Mouse (Mus musculus) heart, adult 8-10 months (tissue): ENCODE results near the gene Smox. TPM values are rescaled to one million over a fixed set of nuclear protein-coding genes. Genes with fewer than 3 reads are reported as not detected.

Experiments used
- DNase-seq: peaks from one replicate; pipeline ENCODE4 v3.0.0; 2022; ENCODE audit warnings: low spot score
- total RNA-seq, 4 experiments: library from RNA; stranded (reverse); gene quantifications; 2 replicates each; pipeline ENCODE4 v1.2.4; 2022

Gene Smox
- total RNA-seq, 4 experiments from 2014 or later = 14.5 to 18.6 (median 15.7) TPM

DNA sequence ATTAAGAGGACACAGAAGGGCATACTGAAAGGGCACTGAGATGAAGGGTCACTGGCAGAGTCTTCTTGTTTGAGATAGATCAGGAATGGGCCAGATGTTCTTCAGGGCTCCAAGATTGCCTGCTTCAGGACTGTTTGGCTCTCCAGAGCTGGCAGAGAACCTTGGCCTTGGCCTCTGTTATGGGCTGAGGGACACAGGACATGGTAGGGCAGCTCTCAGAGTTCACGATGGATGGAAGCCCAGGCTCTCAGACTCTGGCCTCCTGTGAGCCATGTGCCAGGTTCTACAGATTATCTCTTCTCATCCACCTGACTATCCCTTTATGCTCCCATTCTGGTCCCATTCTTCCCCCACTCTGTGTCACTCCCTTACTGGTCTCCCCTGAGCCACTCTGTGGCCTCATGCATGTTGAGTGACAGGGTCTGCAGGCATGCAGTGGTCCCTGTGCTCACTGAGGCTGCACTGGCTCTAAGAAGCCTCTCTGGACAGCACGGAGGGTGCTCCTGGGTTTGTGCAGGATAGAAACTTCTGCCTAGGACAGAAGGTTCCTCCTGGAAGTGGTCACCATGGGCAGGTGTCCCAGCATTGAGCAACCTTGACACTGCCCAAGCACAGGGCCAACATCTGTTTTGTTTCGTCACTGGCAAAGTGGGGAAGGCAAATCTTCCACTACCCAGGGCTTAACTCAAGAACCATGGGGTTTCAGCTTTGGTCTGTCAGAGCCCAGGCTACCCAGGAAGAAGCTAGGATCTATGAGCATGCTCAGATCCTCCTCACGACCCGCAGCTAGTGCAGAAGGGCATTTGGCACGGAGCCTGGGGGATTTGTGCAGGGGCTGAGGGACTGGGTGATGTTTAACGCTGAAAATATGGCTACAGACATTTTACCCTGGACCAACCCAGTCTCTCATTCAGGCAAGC, 60.7 kb downstream of the Smox start:
- no peak for DNase-seq

DNA sequence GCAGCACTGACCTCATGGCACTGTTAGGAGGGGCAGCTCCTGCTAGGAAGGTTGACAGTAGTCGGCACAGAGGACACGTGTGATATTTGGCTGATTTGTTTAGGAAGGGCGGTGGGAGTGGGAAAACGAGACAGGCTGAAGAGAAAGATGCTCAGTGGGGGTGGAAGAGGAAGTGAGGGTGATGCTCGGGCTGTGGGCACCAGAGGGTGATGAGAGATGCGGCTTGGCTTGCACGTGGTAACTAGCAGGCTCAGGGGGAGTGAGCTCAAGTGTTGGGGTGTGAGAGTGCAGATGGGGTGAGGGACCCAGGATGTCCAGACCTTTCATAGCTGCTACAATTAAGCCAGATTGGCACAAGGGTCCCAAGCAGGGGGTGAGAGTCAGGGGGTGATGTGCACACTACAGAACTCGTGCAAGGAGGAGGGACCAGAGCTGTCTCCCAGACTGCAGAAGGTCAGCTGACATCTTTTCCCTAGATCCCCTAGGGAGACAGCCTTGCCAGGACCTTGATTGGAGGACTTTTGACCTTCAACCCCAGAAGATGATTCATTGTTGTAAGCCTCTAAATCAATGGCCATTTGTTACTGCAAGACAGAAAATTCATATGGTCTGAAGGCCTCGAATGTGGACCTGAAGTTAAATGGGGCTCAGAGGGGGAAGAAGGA, 61.6 kb downstream of the Smox start:
- DNase-seq = no peak

DNA sequence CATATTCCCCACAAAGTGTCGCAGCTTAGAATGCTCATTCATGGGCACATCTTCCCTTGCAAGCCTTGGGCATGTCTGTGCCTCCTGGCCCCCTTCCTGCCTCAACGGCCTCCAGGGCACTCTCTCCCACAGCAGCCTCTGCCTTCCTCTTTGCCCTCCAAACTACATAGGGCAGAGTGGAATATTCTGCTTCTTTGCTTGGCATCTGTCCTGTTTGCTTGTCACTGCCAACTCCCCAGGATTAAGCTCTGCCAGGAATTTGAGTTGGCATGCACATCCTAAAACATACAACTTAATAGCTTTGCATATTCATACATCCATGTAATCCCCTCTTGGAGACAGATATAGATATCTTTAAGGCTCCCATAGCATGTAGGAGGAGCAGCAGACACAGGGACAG, 66.6 kb downstream of the Smox start:
- no peak for DNase-seq

DNA sequence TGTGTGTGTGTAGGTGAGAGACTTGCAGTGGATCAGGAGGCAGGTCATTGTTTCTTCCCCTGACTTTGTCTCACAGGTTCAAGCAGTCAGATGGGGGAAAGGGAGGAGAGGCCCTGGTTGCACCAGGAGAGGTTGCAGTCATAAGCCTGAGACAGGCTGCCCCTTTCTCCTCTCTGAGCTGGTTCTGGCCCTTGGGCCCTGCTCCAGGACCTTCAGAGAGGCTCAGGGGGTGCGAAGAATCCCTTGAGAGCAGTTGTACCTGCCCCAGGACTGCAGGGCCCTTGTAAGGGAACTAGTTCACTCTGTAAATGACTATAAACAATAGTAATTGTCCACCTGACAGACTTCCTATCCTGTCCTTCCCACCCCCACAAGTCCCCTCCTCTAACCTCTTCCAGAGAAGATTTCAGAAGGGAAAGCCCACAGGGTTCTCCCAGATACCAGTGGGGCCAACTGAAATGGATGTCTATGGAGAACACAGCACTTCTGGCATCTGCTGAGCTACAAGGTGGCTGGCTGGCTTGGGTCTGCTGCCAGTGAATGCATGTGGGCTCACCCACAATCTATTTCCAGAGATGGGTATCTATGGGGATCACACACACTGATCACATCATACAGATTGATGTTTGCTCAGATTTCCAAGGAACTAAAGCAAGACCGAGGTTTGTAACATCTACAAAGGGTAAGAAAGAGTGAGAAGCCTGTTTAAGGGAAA, 69.1 kb downstream of the Smox start:
- no peak for DNase-seq

DNA sequence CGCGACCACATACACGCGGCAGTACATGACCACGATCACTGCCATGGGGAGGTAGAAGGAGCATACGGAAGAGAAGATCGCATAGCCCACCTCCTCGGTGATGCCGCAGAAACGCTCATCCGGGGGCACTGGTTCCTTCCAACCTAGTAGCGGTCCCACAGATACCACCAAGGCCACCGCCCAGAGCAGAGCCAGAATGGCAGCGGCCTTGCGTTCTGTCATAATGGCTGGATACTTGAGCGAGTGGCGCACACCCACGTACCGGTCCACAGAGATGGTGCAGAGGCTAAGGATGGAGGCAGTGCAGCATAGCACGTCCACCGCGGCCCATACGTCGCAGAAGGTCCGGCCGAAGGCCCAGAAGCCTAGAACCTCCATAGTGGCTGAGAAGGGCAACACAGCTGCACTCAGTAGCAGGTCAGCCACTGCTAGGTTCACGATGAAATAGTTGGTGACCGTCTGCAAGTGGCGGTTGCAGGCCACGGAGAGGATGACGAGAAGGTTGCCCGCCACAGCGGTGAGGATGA, 70.1 kb downstream of the Smox start:
- no peak for DNase-seq

DNA sequence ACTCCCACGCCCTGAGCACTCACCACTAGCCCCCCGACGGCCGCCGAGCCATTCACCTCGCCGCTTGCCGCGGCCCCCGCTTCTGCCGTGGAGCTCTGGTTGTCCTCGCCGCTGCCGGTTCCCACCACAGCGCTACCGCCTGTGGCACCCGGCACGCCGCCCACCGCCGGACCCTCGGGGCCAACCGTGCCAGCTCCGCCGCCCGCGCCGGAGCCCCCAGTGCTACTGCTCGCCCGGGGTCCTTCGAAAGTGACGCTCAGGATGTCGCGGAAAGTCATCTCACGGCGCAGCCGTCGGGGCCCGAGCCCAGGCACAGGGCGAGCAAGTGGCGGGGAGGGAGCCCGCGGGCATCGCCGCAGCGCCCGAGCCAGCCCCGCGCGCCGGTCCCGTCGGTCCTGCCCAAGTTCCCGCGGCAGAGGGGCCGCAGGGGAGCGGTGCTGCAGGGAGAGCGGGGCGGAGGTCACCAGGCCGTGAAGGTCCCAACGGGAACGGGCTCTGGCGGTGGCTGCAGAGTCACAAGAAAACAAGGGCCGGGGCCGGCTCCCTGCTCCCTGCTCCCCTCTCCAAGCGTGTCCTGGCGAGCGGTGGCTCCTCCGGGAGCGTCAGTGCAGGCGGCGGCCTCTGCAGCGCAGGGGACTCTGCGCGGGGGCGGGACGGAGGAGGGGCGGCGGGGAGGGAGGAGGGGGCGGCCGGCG, 70.7 kb downstream of the Smox start, which contains the start of gene Adra1d:
Gene Adra1d (minus strand): TSS at position 393 of the 695 bp plus-strand sequence.
- no peak for DNase-seq

DNA sequence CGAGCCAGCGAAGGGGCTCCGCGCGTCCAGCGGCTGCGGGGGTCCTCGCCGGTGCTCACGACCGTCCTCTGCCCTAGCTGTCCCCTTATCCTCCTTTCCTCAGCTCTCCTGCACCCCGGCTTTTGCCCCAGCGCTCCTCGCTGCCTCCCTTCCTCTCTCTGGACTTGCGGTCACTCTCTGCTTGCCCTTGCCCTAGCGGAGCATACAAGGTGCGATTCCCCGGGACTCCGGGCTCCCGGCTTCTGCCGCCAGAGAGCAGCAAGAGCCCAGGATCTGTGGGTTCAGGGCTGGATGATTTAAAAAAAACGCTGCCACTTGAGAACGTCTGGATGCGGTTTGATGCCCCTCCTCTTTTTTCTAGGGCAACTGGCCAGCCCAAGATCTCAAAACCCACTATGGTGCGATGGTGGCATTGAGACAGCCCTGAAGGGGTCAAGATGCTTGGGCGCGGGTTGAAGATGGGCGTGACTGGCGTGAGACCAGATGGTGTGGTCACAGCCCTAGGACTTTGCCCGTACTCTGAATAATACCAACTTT, 71.4 kb downstream of the Smox start:
- peak; percentile 50 for DNase-seq

Other genes starting within 250 kb of the Smox start
- gene Pank2, start 229.0 kb upstream of the Smox start, total RNA-seq = 10 to 100 TPM; 18.0 to 28.0 (median 23.2) TPM
- gene Rnf24, start 138.6 kb upstream of the Smox start, total RNA-seq = 1 to 10 TPM; 2.9 to 4.1 (median 3.3) TPM
- gene Adra1d, start 70.8 kb downstream of the Smox start, total RNA-seq = 1 to 10 TPM; 2.7 to 5.5 (median 3.9) TPM